Mouse (Mus musculus) olfactory bulb, adult 2 months (tissue): ENCODE results near the gene Crygn.

ENCODE experiments used
- CTCF ChIP-seq: fragments of 200-500 bp; IDR thresholded peaks from 2 replicates; pipeline ENCODE4 v1.5.1; 2012; ENCODE audit warnings: low read depth, mild to moderate bottlenecking, low read length, moderate library complexity; ENCODE audit not compliant: insufficient read depth
- POLR2A ChIP-seq: fragments of 200-500 bp; IDR thresholded peaks from 2 replicates; pipeline ENCODE4 v1.6.1; 2012; ENCODE audit warnings: mild to moderate bottlenecking, low read depth, low read length, moderate library complexity; ENCODE audit not compliant: insufficient read depth

GRCm38 (mm10) chr5:24725897-24726296 lies 31.9 kb downstream of the Crygn start:
- TF ChIP-seq POLR2A (no peak), CTCF (no peak)
